Mouse (Mus musculus): Measurements from ENCODE around the gene Npas3. TPM values are rescaled to one million over a fixed set of nuclear protein-coding genes. Genes with fewer than 3 reads are reported as not detected.

Npas3 gene
- polyA plus RNA-seq, 1 experiment from 2014 or later = 1.3 TPM

- Histone ChIP-seq H3K9ac (ENCODE audit: low read depth, low read length) (no peak overlapping the region), H3K4me1 (ENCODE audit: control insufficient read depth, insufficient read depth, low read length) (no peaks in the 10 kb centered on the region), H3K4me3 (ENCODE audit: low read depth, low read length) (no peak overlapping the region), H3K9me3 (replicated peaks; ENCODE audit: control insufficient read depth, low read length) (no peaks in the 10 kb centered on the region), H3K27ac (ENCODE audit: low read depth, low read length) (no peak overlapping the region), H3K36me3 (ENCODE audit: control insufficient read depth, insufficient read depth, low read length) (no peaks in the 10 kb centered on the region), H3K4me2 (no peak overlapping the region), H3K27me3 (ENCODE audit: control insufficient read depth, insufficient read depth, low read length) (no peaks in the 10 kb centered on the region)
- no peak for ATAC-seq (replicated peaks; ENCODE audit: insufficient number of reproducible peaks, low FRiP score, low TSS enrichment)
- WGBS (ENCODE audit: insufficient replicate concordance) = 86% methylated on average over 4 of the region's 4 CpGs
These were observed 801.4 kb downstream of the Npas3 start for GRCm38 (mm10) chr12:54049926-54050325.

DNA sequence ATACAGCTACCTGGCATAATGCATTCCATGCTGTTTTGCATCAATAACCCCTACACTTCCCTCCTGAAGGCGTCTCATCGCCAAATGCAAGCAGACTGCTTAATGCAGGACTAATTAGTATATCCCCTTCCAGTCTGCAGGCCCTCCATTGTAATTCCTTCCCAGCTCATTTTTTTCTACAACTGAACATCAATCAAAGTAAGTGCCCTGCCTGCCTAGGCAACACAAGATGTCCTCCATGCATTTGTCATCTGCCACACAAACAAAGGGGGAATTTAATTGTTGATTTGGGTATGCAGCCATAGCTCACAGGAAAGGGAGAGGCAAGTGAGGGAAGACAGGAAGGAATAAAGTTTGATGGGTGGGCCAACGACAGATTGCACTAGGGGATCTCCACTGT, 804.5 kb downstream of the Npas3 start:
- no peak overlapping the region for H3K27ac ChIP-seq (ENCODE audit: low read depth, low read length)
- H3K4me2 ChIP-seq = no peak overlapping the region
- no peaks in the 10 kb centered on the region for H3K9me3 ChIP-seq (replicated peaks; ENCODE audit: control insufficient read depth, low read length)
- H3K27me3 ChIP-seq (ENCODE audit: control insufficient read depth, insufficient read depth, low read length) = no peaks in the 10 kb centered on the region
- no peak overlapping the region for H3K4me3 ChIP-seq (ENCODE audit: low read depth, low read length)
- 66% methylated on average over 3 of the region's 3 CpGs for WGBS (ENCODE audit: insufficient replicate concordance)
- ATAC-seq (replicated peaks; ENCODE audit: insufficient number of reproducible peaks, low FRiP score, low TSS enrichment) = no peak
- no peaks in the 10 kb centered on the region for H3K4me1 ChIP-seq (ENCODE audit: control insufficient read depth, insufficient read depth, low read length)
- H3K9ac ChIP-seq (ENCODE audit: low read depth, low read length) = no peak overlapping the region
- H3K36me3 ChIP-seq (ENCODE audit: control insufficient read depth, insufficient read depth, low read length) = no peaks in the 10 kb centered on the region

DNA sequence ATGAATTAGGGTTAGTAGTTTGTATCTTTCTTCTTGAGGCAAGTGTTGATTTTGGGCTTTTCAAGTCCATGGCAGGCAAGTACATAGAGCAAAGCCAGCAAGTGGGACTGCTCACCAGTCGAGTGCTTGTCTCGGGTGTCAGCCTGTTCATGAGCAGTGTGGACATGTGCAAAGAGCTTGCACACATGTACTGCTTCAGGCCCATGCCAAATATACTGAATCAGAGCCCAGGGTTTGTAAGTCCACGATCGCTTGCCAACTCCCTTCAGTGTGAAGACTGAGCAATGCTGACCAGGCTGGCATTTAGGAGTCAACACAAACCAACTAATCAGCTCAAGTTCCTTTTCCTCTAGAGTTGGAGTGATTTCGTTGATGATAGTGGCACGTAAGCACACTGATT, 805.1 kb downstream of the Npas3 start:
- H3K9ac ChIP-seq (ENCODE audit: low read depth, low read length) = no peak overlapping the region
- H3K27me3 ChIP-seq (ENCODE audit: control insufficient read depth, insufficient read depth, low read length) = no peaks in the 10 kb centered on the region
- no peak overlapping the region for H3K27ac ChIP-seq (ENCODE audit: low read depth, low read length)
- no peak for ATAC-seq (replicated peaks; ENCODE audit: insufficient number of reproducible peaks, low FRiP score, low TSS enrichment)
- H3K4me1 ChIP-seq (ENCODE audit: control insufficient read depth, insufficient read depth, low read length) = no peaks in the 10 kb centered on the region
- no peaks in the 10 kb centered on the region for H3K36me3 ChIP-seq (ENCODE audit: control insufficient read depth, insufficient read depth, low read length)
- H3K4me3 ChIP-seq (ENCODE audit: low read depth, low read length) = no peak overlapping the region
- WGBS (ENCODE audit: insufficient replicate concordance) = 79% methylated on average over 6 of the region's 6 CpGs
- H3K4me2 ChIP-seq = no peak overlapping the region
- H3K9me3 ChIP-seq (replicated peaks; ENCODE audit: control insufficient read depth, low read length) = no peaks in the 10 kb centered on the region

GRCm38 (mm10) chr12:54060732-54061131, 812.3 kb downstream of the Npas3 start:
- ATAC-seq (replicated peaks; ENCODE audit: insufficient number of reproducible peaks, low FRiP score, low TSS enrichment) = no peak
- Histone ChIP-seq H3K36me3 (ENCODE audit: control insufficient read depth, insufficient read depth, low read length) (no peaks in the 10 kb centered on the region), H3K9me3 (replicated peaks; ENCODE audit: control insufficient read depth, low read length) (no peaks in the 10 kb centered on the region), H3K4me1 (ENCODE audit: control insufficient read depth, insufficient read depth, low read length) (no peaks in the 10 kb centered on the region), H3K9ac (ENCODE audit: low read depth, low read length) (no peak overlapping the region), H3K27ac (ENCODE audit: low read depth, low read length) (no peak overlapping the region), H3K27me3 (ENCODE audit: control insufficient read depth, insufficient read depth, low read length) (no peaks in the 10 kb centered on the region), H3K4me3 (ENCODE audit: low read depth, low read length) (no peak overlapping the region), H3K4me2 (no peak overlapping the region)
- 18% methylated on average over 8 of the region's 8 CpGs for WGBS (ENCODE audit: insufficient replicate concordance)

DNA sequence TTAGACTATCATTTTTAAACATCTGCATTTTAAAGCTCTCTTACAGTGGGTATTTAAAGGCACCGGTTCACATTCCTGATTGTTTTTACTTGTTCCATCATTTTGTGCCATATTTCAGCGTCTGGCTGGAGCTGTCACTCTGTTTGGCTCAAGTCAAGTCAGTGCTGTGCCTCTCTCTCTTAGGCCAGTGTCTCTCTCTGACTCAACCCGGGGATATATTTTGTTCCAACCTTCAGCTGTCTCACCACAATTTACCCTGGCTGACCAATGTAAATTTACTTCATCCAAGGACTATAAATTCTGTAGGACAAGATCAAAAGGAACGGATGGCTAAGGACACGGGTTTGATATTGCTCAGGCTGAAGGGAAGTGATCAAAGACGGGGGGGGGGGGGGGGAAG, 812.7 kb downstream of the Npas3 start:
- Histone ChIP-seq H3K4me2 (no peak overlapping the region), H3K4me1 (ENCODE audit: control insufficient read depth, insufficient read depth, low read length) (no peaks in the 10 kb centered on the region), H3K4me3 (ENCODE audit: low read depth, low read length) (no peak overlapping the region), H3K27ac (ENCODE audit: low read depth, low read length) (no peak overlapping the region), H3K27me3 (ENCODE audit: control insufficient read depth, insufficient read depth, low read length) (no peaks in the 10 kb centered on the region), H3K36me3 (ENCODE audit: control insufficient read depth, insufficient read depth, low read length) (no peaks in the 10 kb centered on the region), H3K9ac (ENCODE audit: low read depth, low read length) (no peak overlapping the region), H3K9me3 (replicated peaks; ENCODE audit: control insufficient read depth, low read length) (no peaks in the 10 kb centered on the region)
- no peak for ATAC-seq (replicated peaks; ENCODE audit: insufficient number of reproducible peaks, low FRiP score, low TSS enrichment)
- 58% methylated on average over 6 of the region's 6 CpGs for WGBS (ENCODE audit: insufficient replicate concordance)

GRCm38 (mm10) chr12:54064986-54065385, 816.5 kb downstream of the Npas3 start:
- Histone ChIP-seq H3K4me3 (ENCODE audit: low read depth, low read length) (no peak overlapping the region), H3K4me1 (ENCODE audit: control insufficient read depth, insufficient read depth, low read length) (0 out of 2 replicates have a peak, but pooled peaks cover 3% of the 10 kb centered on the region), H3K27ac (ENCODE audit: low read depth, low read length) (no peak overlapping the region), H3K27me3 (ENCODE audit: control insufficient read depth, insufficient read depth, low read length) (peaks cover 25% of the 10 kb centered on the region), H3K4me2 (no peak overlapping the region), H3K9me3 (replicated peaks; ENCODE audit: control insufficient read depth, low read length) (no peaks in the 10 kb centered on the region), H3K9ac (ENCODE audit: low read depth, low read length) (no peak overlapping the region), H3K36me3 (ENCODE audit: control insufficient read depth, insufficient read depth, low read length) (no peaks in the 10 kb centered on the region)
- no peak for ATAC-seq (replicated peaks; ENCODE audit: insufficient number of reproducible peaks, low FRiP score, low TSS enrichment)
- WGBS (ENCODE audit: insufficient replicate concordance) = 72% methylated on average over 16 of the region's 16 CpGs

GRCm38 (mm10) chr12:54065607-54066006, 817.1 kb downstream of the Npas3 start:
- WGBS (ENCODE audit: insufficient replicate concordance) = 49% methylated on average over 11 of the region's 11 CpGs
- ATAC-seq (replicated peaks; ENCODE audit: insufficient number of reproducible peaks, low FRiP score, low TSS enrichment) = no peak
- no peak overlapping the region for H3K4me2 ChIP-seq
- H3K27me3 ChIP-seq (ENCODE audit: control insufficient read depth, insufficient read depth, low read length) = peaks cover 28% of the 10 kb centered on the region
- H3K9ac ChIP-seq (ENCODE audit: low read depth, low read length) = no peak overlapping the region
- H3K9me3 ChIP-seq (replicated peaks; ENCODE audit: control insufficient read depth, low read length) = no peaks in the 10 kb centered on the region
- H3K4me3 ChIP-seq (ENCODE audit: low read depth, low read length) = no peak overlapping the region
- H3K4me1 ChIP-seq (ENCODE audit: control insufficient read depth, insufficient read depth, low read length) = 0 out of 2 replicates have a peak, but pooled peaks cover 3% of the 10 kb centered on the region
- H3K36me3 ChIP-seq (ENCODE audit: control insufficient read depth, insufficient read depth, low read length) = no peaks in the 10 kb centered on the region
- H3K27ac ChIP-seq (ENCODE audit: low read depth, low read length) = no peak overlapping the region

- Histone ChIP-seq H3K27ac (ENCODE audit: low read depth, low read length) (no peak overlapping the region), H3K9ac (ENCODE audit: low read depth, low read length) (no peak overlapping the region), H3K4me3 (ENCODE audit: low read depth, low read length) (peak overlapping the region; percentile 32), H3K27me3 (ENCODE audit: control insufficient read depth, insufficient read depth, low read length) (peaks cover 28% of the 10 kb centered on the region), H3K4me2 (peak overlapping the region; percentile 64), H3K4me1 (ENCODE audit: control insufficient read depth, insufficient read depth, low read length) (0 out of 2 replicates have a peak, but pooled peaks cover 3% of the 10 kb centered on the region), H3K9me3 (replicated peaks; ENCODE audit: control insufficient read depth, low read length) (no peaks in the 10 kb centered on the region), H3K36me3 (ENCODE audit: control insufficient read depth, insufficient read depth, low read length) (no peaks in the 10 kb centered on the region)
- ATAC-seq (replicated peaks; ENCODE audit: insufficient number of reproducible peaks, low FRiP score, low TSS enrichment) = 0 out of 2 replicates have a peak, but pooled peaks have one; percentile 2
- WGBS (ENCODE audit: insufficient replicate concordance) = 31% methylated on average over 14 of the region's 14 CpGs
These were observed 818.9 kb downstream of the Npas3 start for GRCm38 (mm10) chr12:54067419-54067818.
